Mouse (Mus musculus) ovary, postnatal 14 days (tissue): ENCODE measurements around the gene Tmem110.
A peak's percentile ranks its signal among the peaks of the same experiment; 100 is the strongest.

Experiments used
- DNase-seq: peaks from one replicate; pipeline ENCODE4 v3.0.0; 2022; ENCODE audit warnings: low spot score

Gene Tmem110

DNA sequence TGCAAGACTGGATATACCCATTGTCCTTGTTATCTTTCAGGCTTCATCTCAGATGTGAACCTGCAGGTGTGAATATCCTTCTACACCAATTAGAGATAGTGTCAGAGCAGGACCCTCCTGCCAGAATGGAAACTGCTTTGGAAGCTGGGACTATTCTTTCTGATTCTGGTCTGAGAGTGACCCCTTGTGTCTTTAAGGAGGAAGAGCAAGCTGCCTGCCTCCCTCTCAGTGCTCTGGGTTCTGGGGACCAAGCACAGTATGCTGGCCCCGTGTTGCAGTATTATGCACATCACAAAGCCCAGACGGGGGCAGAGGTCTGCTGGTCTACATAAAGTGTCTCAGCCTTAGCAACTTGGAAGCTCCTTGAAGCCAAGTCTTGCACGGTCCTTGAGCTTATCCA lies 39.9 kb downstream of the Tmem110 start:
- no peak for DNase-seq

DNA sequence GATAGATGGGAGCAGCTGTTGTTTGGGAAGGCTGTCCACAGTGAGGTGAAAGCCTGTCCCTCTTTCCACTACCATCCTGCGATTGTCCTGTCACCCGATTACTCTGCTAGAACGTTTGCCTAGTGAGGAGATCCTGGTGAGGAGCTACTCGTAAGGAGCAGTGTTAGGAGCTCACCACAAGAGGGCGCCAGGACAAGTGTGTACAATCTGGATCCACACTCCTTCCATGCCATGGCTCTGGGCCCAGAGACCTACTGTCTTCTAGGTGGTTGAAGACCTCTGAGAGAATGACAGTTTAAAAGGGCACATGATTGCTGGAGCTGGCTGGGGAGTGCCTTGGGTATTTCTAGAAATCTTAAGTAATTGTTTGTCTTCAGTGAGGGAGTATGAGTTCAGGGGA lies 41.7 kb downstream of the Tmem110 start:
- peak; percentile 68 for DNase-seq

DNA sequence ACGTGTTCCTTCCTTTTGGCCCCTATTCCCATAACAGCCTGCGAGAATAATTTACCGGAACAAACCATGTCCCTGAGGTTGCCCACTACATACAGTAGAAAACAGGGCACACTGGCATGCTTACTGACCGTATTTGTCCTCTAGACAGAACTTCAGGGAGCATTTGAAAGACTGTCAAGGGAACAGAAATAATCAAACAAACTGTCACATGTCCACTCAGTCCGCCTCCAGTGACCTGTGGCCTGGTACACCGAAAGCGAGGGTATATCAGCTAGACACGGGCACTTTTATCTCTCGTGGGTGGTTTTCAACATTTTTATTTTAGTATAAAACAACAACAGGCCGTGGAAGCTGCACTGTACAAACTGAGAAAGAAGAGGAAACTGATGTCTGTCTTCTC lies 43.4 kb downstream of the Tmem110 start:
- no peak for DNase-seq

DNA sequence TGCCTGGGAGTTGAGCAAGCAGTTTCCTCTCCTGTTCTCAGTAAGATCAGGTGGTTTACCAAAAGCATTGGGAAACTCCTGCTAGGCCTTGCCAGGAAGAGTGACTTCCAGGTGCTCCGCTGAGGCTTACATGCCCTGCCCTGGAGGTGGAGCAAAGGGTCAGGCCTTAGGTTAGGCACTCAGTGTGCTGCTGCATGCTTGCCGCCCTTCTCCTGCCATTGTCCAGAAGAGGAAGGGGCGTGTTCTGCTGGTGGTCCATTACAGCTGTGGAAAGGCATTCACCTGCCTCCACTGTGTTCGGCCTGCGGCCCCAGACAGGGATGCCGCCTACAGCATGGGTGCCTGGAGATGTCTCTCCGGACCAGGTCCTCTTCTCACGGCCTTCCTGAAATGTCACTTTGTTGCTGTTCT lies 44.0 kb downstream of the Tmem110 start:
- no peak for DNase-seq

DNA sequence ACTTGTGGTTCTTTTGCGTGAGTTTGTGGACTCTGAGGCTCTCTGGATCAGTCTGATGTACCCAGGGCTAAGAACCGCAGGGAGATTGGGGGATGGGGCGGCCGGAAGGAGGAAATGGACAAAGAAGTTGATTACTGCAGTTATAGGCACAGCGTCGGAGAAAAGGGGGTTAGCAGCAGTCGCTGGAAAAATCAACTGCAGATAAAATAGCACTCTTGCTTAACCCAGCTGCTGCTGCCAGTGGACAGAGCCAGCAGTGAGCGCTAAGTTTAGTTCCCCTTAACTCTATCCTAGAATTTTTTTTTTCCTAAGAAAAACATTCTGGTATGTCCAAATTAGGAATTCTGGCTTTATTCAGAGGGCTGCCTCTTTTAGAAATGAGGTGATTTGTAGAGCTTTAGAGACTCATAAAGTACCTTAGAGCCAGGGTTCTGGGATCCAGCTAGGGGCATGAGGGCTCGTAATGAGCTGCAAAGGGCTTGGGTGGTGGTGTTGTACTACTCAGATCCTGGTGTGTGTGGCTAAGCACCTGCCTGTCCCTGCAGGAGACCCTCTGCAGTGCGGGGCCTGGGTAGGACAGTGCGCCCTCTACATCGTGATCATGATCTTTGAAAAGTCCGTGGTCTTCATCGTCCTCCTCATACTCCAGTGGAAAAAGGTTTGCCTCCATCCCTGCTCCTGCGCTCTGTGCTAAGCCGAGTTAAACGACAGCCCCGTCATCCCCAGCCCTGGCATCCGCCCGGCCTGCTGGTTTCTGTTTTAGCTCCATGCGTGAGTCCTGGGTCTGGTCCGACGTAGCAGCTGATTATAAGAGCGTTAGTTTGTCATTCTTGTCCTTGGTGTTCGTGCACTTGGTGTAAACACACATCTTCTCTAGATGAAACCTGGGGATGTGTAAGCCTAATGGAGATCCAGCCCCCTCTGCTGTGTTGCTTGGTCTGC lies 45.1 kb downstream of the Tmem110 start:
- DNase-seq, result no peak

DNA sequence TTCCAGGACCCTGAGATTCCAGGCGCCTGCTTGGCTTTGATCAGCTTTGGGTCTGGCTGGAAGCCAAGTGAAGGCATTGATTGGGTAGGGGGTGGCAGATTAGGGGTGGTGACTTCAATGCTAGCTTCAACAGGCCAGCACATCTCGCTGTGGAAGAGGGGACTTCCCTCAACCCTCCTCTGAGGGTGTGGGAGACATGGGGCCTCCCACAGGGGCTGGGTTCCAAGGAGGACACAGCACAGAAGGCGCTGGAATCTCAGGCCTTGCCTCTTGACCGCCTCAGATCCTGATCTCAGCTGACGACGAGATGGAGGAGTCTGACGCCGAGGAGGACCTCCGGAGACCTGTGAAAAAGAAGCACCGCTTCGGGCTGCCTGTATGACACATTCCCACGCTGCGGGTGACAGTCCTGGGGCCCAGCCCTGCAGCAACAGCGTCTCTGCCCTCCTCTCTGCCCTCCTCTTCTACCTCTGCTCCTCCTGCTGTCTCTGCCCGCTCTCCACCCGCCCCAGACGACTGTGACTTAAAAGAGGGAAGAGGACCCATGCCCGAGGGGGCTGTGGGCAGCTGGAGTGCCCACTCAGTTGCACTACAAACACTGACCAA lies 48.8 kb downstream of the Tmem110 start:
- DNase-seq, result no peak

DNA sequence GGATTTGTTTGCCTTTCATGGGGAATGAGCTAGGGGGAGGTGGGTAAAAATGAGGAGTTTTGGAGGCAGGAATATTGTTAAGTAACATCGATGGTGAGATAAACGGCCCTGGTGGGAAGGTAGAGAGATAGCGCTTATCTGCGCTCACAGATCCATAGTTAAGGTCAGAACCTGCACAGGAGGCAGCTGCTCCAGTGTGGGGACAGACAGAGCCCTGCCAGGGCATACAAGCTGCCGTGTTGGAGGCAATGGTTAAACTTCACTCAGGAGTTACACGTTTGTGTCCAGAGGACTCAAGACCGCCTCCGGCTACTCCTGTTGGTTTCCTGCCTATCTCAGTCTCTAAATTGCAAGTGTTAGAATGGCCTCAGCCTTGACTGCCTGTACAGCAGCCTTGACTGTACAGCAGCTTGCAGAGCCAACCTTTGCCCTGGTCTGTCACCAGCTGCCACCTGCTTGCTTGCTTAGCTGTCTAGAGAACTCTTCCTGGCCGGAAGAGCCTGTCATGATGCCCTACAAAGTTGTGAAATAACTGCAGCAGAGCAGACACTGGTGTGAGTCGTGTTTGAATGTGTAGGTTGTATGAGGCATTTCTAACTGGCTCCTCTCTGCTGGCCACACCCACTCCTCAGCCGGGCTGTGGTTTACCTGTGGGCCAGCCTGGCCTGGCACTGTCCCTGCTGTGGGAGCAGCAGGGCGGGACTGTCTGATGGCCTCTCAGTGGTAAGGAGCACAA lies 49.9 kb downstream of the Tmem110 start:
- no peak for DNase-seq

DNA sequence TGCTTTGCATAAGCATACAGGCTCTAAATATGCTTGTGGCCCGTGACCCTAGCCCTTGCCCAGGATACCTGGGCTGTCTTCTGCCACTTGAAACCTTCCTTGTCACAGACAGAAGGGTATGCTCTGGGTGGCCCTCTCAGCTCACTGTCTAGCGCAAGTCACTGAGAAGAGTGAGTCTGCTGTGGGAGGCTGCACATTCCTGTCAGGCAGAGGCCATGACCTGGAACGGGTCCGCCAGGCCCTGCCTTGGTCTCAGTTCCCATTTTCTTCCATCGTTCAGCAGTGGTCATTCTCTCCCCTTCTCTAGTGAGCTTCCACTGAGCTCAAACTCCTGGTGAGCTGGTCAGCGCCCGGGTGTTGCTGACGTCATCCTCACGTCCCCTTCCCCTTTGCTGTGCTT lies 50.6 kb downstream of the Tmem110 start:
- no peak for DNase-seq

DNA sequence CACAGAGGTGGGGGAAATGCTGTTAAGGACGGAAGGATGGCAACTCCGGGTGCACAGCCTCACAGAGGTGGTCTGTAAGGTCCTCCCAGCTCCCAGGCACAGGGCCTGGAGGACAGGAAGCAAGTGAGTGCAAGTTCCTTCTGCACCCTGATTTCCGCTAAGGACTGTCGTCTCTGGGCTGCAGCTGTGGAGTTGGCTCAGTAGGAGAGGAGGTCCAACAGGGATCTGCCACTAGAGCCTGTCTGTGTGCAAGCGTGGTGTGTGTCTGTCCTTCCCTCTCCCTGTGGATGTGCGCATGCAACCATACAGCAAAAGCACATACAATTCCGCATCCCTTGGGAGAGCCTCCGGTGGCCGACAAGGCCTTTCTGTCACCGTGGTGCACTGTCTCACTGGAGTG lies 51.1 kb downstream of the Tmem110 start:
- DNase-seq, result no peak

DNA sequence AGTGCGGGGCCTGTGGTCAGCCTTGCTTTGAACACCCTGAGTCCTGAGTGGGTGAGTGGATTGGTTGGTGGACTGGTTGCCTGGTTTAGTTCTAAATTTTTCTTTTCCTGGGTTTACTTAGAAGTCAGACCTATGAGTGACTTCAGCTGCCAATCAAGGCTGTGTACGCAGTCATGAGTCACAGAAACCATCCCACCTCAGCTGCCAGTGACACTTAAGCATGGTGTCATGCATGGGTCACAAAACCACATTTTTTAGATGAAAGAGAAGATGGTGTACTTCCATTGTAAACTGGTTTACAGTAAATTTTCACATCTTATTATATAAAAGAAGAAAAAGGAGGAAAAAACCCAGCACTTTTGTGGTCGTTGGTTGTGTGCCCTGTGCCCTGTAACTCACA lies 52.4 kb downstream of the Tmem110 start:
- DNase-seq, result no peak

DNA sequence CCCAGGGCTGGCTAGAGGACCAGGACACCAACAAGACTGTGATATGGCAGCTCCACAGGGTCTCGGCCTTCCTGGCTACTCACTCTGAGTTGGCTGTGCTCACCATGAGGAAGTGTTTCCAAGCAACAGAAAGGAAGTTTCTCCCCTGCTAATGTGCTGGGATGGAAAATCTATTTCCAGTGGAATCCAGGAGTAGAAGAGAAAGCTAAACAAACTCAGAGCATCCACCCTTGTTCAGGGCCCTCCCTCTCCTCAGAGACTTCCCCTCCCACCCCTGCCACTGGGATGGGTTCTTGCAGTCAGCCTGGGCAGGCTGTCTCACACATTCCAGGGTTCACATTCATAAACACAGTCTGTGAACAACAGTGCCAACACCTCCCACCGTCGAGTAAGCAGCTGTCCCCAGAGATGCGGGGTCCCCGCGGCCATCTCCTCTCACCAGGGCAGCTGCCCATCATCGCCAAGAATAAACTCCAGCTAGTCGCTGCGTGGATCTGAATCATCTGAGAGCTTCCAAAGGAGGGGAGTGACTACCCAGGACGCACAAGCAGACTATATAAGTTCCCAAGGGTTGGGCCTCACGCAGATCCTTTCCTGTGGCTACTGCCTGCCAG lies 53.7 kb downstream of the Tmem110 start, which contains the start of gene Mustn1:
TSS of gene Mustn1 (plus strand) at position 243 of the 614 bp plus-strand sequence.
- no peak for DNase-seq

DNA sequence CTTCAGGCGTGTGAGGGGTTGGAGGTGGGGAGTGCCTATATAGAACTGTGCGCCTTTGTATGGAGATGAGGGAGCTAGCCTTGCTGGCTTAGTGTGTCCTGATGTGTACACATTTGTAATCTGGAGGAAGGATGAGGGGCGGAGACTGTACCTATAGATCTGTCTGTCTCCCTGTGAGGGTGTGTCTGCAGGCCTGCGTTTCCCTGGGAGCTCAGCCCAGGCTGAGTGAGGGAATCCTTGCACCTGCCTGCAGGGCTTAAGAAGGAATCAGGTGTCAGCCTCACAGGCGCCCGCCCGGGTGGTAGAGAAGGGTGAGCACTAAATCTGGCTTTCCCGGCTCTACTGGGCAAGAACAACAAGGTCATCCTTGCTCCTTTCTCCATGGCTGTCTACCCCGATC lies 54.4 kb downstream of the Tmem110 start:
- DNase-seq, result no peak

DNA sequence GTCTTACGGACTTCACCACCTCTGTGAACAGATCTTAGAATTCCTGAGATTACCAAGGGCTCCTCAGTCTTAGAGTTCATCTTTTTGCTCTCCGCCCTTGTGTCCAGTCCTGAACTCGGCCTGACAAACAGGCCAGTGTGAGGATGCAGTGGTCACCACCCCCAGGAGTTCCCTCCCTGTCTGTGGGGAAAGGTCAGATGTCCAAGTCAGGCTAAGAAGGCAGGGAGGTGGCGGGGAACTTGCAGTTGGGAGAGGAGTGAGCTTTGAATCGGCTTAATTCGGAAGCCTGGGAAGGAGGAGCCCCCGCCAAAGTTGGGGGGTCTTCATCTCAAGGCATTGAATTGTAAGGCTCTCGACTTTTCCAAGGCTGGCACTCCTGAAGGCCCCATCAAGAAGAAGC lies 54.9 kb downstream of the Tmem110 start:
- no peak for DNase-seq

DNA sequence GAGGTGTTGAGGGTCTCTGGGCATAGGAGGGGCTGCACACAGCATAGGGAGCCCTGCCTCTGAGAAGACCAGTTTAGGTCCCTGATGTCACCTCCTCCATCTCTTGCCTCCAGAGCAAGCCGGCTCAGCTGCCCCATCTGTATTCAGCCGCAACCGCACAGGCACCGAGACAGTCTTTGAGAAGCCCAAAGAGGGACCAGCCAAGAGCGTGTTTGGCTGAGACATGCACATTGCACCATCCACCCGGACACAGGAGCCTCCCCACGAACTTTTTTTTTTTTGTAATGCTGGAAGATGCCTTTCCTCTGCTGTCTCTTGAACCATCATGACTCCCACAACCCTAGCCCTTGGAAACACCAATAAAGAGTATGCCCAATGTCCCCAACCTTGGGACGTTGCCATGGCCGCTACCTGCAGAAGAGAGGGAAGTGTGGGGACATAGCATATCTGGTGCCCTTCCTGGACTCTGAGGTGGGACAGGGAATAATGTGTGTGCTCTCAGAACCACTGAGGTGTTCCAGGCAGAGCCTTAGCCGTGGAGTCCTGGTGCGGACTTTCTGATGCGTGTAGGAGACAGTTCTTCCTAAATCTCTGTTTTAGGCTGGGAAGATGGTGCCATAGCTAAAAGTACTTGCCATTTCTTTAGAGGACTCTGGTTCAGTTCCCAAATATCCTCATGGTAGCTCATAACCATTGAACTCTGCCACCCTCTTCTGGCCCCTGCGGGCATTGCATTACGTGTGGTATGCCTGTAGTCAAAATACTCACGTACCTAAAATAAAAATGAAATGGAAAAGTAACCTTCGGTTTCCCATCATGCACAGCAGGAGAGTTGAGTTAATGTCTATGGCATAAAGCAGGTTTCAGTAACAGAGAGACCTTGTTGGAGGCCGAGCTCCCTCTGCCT lies 55.7 kb downstream of the Tmem110 start:
- DNase-seq, result peak; percentile 60

DNA sequence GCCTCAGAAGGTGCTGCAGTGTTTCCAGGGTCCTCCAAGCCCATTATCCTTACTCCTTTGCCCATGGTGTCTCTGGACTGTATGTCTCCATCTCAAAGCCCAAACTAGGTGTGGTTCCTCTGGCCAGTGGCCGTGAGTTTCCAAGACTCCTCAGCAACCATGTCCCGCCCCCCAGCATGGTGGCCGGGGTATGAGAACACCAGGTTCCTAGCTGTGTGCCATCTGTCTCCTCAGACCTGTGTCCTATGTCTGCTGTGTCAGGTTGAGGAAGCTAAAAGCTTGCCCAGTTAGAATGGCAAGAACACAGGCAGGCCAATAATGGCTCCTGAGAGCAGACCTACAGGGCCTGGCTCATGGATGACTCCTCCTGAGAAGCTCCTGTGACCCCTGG lies 56.3 kb downstream of the Tmem110 start:
- DNase-seq, result no peak

DNA sequence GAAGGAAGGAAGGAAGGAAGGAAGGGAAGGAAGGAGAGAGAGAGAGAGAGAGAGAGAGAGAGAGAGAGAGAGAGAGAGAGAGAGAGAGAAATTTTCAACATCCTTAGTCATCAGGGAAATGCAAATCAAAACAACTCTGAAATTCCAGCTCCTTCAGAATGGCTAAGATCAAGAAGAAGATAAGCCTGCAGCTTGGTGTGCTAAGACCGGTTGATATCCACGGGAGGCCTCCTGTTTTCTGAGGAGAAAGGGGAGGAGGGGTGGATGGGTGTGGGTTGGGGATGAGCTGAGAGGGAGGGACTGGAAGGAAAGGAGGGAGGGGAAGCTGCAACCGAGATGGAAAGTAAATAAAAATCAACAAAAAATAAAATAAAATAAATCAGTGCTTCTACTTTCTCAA lies 59.9 kb downstream of the Tmem110 start:
- no peak for DNase-seq

DNA sequence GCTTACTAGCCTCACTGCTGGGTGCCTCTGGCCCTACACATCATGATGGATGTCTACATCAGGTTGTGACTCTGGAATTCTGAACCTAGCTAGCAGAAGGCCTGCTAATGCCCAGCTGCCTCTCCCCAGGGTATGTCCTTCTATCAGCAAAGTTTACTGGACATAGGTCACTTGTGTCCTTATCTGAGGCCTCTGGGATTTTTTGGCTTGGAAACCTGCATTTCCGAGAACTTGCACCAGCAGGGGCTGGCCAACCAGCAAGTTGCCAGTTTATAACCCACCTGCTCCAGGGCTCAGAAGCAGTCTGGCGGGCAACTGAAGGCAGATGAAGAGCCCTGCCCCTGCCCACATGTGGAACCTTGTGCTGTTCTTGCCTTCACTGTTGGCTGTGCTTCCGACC lies 60.8 kb downstream of the Tmem110 start, which contains the start of gene Itih4:
TSS of gene Itih4 (plus strand) at position 273 of the 400 bp plus-strand sequence.
- no peak for DNase-seq

DNA sequence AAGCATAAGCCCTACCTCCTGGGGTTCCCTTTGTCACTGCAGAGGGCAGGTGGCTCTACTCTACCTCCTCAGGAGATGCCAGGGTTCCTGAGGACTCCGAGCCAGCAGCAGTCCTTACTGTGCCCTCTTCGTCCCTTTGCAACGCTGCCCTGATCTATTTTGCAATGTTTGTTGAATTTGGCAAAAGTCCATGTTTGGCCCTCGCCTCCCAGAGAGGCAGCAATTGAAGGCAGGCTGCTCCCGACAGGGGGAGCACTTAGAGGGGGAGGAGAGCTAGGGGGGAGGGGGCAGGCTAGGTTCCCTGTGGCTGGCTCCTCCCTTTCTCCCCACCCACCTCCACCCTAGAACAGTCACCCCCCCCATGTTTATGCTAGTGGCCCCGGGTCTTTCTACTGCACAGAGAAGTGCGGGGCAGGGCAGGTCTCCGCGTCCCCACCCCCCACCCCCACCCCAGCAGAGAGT lies 62.9 kb downstream of the Tmem110 start:
- peak; percentile 69 for DNase-seq

DNA sequence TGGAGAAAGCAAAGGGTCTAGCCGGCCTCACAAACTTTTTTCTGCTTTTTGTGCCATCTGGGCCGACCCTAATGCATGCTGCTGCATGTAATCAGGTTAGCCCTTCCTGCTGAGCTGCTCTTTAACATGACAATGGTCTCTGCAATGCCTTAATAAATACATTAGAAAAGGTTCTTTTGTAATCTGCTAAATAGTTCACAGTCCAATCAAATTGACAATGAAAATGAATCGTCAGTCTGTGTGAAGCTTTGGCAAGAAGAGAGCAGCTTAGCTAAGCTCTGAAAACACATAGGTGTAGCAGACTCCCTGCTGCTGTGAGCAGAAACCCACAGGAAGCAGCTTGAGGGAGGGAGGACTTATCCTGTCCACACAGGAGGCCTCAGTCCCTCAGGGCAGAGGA lies 74.6 kb downstream of the Tmem110 start:
- DNase-seq, result no peak

DNA sequence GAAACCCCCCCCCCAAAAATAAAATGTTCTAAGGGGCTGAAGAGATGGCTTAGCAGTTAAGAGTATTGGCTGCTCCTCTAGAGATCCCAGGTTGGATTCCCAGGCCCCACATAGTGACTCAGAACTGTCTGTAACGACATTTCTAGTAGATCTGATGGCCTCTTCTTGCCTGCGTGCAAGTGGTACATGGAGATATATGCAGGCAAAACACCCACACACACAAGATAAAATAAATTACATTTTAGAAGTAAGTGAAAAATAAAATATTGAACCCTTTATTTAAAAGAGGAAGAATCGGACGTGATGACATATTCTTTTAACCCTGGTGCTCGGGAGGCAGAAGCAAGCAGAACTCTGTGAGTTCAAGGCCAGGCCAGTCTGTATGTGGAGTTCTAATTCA lies 77.2 kb downstream of the Tmem110 start:
- no peak for DNase-seq

DNA sequence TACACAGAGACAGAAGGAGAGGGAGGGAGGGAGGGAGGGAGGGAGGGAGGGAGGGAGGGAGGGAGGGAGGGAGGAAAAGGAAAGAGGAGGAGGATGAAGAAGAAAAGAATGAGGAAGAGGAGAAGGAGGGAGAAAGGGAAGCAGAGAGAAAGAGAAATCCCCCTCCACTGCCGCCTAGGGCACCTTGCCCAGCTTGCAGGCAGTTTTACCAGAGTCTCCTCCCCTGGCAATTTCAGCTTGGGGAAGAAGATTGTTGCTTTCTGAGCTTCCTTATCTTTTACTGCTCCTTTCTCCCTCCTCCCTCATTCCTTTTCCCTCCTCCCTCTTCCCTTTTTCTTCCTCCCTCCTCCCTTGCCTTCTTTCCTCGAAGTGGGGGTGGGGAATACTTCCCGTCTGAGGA lies 77.6 kb downstream of the Tmem110 start:
- no peak for DNase-seq
